Mouse (Mus musculus) heart, postnatal 25 days (tissue): ENCODE data around the gene Il10. TPM values are rescaled to one million over a fixed set of nuclear protein-coding genes. Genes with fewer than 3 reads are reported as not detected.

Experiments
- DNase-seq: peaks from one replicate; pipeline ENCODE4 v3.0.0; 2022; ENCODE audit warnings: low spot score
- intact Hi-C: fragments of 180-260 bp; cut with DNase I; formaldehyde crosslinking; loops from one replicate; pipeline ENCODE4 v1.15.1; 2025
- total RNA-seq, 2 experiments: library from RNA; stranded (reverse); gene quantifications; 2 replicates each; pipeline ENCODE4 v1.2.3; 2021

The Il10 gene
- total RNA-seq: not detected

DNA sequence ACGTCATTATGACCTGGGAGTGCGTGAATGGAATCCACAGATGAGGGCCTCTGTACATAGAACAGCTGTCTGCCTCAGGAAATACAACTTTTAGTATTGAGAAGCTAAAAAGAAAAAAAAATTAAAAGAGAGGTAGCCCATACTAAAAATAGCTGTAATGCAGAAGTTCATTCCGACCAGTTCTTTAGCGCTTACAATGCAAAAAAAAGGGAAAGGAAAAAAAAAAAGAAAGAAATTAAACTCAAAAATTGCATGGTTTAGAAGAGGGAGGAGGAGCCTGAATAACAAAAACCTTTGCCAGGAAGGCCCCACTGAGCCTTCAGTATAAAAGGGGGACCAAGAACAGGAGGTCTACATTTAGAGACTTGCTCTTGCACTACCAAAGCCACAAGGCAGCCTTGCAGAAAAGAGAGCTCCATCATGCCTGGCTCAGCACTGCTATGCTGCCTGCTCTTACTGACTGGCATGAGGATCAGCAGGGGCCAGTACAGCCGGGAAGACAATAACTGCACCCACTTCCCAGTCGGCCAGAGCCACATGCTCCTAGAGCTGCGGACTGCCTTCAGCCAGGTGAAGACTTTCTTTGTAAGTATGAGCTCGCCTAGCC lies at the start of gene Il10:
Il10 (plus strand) TSS at position 354 of the 607 bp plus-strand sequence.
- DNase-seq: no peak
- intact Hi-C loops: no loop called here

DNA sequence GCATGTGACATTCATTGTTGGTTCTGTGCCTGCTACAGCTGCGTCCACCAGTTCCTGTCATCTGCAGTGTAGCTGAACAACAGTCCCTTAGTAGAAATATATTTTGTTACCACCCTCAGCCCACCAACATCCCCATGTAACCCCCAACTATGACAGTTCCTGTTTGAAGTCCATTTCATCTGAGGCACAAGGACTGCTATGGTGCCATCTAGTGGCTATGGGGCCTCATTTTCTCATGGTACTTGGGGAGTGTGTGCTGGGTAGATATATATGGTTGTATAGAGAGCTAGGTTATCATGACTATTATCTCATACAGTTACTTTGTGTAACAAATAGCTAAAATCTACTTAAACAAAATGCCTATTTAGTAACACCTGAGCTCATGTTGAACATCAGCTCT lies 40.2 kb upstream of the Il10 start:
- intact Hi-C loops: loop anchor here (1.0 kb wide), 1 partner anchor 102 kb away; no protein-coding TSS in a partner anchor
- no peak for DNase-seq

DNA sequence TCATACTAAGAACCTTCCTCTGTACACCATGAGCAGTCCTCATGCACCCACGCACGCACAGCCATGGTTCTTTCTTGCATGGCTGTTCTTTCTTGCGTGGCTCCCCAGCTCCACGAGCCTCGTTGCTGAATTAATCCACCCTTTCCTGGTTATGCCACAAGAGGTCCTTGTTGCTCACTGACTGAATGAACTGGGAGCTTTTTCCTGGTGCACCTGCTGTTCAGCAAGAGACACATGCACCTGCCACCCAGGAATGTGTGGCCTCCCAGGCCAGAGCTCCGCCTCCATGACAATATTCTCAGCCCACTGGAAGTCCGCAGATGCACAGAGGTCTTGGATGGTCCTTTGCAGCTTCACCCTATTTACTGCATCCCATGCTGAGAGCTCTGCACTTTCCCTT lies 35.2 kb upstream of the Il10 start:
- no peak for DNase-seq
- intact Hi-C loops: loop anchor here (10.0 kb wide), 2 partner anchors 150 to 440 kb away; partner anchors contain the start of gene Dyrk3

DNA sequence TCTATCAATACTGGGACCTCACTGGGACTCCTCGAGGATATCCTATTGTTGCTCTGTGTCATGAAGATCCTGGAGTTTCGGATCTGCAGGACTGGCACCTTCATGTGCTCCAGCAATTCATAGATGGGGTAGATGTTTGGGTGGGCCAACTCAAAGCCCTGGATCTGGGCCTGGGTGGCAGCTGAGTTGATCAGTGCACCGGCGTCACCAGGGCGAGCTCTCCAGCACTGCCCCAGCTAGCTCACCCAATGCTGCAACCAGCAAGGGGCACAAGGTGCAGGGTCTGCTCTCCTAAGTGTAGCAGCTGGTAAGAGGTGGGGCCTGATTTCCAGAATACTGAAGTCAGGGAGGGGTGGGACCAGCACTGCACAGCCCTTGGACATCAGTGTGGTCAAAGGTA lies 32.6 kb upstream of the Il10 start:
- intact Hi-C loops: loop anchor here (10.0 kb wide), 2 partner anchors 148 to 442 kb away; partner anchors contain the start of gene Dyrk3
- no peak for DNase-seq

DNA sequence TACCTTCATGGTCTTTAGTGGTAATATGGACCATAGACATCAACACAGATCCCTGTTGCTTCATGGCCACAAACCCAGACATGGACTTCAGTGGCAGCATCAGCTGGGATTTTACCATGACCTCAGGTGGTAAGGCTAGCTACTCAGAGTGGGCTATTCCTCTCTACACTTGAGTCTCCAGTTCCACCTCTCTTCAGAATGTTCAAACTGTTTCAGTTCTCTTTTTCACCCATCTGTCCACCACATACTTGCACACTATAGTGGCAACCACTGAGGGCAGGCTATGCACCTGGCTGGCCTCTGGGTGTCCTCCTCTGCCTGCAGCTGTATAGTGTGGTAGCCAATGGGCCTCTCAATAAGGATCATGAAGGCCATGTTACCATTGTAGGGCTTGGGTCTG lies 32.2 kb upstream of the Il10 start:
- intact Hi-C loops: loop anchor here (10.0 kb wide), 2 partner anchors 147 to 443 kb away; partner anchors contain the start of gene Dyrk3
- DNase-seq: no peak

DNA sequence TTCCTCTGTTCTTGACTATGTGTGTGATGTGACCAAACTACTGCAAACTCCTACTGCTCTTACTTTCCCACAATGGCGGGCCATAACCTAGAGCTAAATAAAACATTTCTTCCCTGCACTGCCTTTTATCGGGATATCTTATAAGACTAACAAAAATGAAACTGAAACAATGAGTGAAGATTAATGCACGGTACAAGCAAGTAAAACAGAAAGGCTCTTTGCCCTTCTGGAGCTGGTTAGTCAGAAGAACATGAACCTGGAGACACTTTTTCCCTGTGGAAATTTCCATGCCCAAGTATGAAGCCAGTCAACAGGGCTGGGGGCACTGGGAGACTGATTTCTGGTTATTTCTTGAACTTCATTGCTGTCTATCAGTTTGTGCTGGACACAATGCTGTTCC lies 30.3 kb upstream of the Il10 start:
- no peak for DNase-seq
- intact Hi-C loops: loop anchor here (10.0 kb wide), 2 partner anchors 145 to 445 kb away; partner anchors contain the start of gene Dyrk3

DNA sequence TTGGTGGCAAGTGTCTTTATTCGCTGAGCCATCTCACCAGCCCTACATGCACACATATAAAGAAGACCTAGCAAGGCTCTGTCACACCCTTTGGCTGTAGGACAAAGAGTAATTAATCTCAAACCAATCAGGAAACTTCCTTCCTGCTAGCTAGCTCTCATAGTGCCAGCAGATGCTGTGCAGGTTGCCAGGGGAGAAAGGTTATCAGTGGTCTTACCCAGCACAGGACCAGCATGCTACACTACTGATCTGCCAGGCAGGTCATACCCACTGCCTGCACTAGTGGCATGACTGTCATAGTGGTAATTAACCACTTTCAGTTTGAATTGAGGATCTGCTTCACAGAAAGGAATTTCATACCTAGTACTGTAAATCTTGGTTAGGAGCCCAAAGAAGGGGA lies 29.2 kb upstream of the Il10 start:
- DNase-seq: no peak
- intact Hi-C loops: no loop called here

DNA sequence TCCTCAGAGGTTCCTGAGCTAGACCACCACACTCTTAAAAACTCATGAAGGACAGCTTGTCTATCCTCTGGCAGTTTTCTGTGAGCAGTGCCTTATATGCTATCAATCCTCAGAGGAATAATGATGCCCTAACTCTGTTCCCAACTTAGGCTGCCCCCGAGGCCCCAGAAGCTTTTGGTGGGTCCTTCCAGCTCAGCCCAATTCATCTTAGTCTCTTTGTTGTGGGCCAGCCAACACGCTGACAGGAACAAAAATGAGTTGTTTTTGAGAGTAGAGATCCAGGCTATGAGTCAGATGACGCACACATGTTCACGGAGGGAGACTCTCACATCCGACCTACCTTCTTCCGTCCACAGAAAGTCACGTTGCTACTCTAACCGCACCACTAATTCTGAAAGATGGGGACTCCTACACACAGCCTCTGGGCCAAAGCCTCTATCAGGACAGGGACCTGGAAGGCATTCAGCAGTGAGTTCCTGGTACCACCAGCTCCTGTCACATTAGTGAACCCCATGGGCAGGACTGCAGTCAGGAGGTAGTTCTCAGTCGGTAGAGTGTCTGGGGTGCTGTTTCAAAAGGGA lies 26.0 kb upstream of the Il10 start:
- intact Hi-C loops: no loop called here
- no peak for DNase-seq

DNA sequence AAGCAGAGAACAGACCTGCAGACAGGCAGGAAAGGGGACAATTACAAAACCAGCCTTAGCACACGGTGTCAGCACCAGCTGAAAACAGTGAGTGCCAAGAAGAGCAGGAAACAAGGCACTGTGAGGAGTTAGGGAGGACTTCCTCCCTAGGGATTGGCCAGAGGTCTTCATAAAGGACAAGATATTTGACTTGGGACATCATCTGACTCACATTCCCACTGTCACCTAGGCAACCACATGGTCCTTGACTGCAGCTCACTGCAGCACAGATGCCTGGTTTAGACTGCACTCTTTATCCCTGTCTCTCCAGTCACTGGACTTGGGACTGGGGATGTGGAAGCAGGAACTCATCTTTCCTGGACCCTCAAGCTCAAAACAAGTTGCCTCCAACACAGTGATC lies 24.1 kb upstream of the Il10 start:
- no peak for DNase-seq

DNA sequence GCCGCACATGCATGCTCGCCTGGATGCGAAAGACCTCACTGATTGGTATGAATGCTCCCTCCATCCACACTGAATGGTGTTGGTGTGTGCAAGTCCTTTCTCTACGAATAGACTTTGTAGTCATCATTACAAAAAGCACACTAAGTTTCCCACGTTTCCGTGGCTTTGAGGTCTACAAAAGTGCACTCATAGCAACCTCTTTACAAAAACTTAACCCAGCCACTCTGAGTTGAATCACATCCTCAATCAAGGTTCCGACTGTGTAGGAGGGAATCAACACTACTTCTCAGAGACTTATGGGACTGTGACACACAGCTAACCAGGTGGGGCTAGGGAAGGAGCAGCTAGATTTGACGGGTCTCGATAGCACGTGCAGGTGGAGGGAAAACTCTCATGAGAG lies 23.3 kb upstream of the Il10 start:
- intact Hi-C loops: no loop called here
- DNase-seq: no peak

More for the DNA sequence above, 24.1 kb upstream of the Il10 start:
- intact Hi-C loops: no loop called here

DNA sequence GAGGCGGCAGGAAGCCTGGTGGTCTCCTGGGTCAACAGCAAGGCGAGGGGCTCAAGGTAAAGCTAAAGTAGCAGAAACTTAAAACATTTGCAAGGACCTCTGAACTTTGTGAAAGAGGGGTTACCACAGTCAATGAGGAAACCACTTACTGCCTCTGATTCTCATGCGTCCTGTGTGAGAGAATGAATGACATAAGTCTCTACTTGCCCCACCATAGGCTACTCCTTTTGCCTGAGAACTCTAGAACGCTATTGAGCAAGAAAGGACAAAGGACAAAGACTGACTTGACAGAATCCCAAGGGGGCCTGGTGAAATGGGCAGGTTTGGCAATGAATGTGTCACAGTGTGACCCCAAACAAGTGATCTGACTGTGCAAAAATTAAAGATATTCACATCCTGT lies 22.2 kb upstream of the Il10 start:
- no peak for DNase-seq
- intact Hi-C loops: no loop called here

DNA sequence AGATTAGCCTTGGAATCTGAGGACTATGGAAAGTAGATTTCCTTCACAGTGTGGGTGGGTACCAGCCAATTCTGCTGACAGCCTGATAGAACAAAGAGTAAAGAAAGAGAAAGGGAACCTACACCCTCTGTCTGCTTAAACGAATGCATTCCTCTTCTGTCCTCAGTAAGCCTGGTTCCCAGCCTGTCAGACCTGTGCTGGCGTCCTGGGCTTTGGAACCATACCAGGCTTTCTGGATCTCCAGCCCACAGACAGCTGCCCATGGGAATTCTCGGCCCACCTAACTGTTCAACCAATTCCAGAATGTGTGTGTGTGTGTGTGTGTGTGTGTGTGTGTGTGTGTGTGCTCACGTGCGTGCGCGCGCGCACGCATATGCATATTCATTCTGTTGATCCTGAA lies 21.3 kb upstream of the Il10 start:
- DNase-seq: no peak
- intact Hi-C loops: no loop called here

DNA sequence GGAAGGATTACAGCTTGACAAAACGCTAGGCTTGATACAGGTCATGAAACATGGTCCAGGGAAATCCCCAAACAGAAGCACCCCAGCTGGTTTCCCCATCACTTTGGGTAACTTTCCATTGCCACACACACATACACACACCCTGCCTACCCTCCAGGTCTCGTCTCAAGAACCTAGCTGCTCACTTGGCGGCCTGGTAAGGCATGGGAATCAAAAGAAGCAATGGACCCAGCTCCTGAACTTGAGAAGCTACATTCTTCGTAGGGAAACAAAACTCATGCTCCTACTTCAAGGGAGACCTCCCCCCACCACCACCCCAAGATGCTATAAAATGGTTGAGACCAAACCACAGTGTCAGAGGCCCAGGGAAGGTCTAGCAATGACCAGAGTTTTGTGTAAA lies 19.9 kb upstream of the Il10 start:
- no peak for DNase-seq
- intact Hi-C loops: no loop called here

DNA sequence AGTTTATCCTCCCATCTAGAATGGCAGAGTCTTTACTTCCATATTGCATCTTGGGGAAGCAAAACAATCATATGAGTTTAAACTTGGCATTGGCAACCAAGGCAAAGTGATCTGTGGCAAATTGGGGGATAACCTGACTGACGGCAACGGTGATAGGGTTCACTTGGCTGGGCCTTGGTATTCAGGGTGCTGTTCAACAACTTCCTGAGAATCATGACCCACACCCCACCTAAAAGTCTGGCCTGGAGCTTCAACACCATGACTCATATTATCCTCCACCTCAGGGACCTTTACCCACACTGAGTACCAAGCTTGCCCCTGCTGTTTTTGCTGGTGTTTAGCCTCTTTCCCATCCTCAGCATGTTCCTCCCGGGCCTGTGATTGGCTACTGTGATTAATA lies 19.3 kb upstream of the Il10 start:
- intact Hi-C loops: no loop called here

DNA sequence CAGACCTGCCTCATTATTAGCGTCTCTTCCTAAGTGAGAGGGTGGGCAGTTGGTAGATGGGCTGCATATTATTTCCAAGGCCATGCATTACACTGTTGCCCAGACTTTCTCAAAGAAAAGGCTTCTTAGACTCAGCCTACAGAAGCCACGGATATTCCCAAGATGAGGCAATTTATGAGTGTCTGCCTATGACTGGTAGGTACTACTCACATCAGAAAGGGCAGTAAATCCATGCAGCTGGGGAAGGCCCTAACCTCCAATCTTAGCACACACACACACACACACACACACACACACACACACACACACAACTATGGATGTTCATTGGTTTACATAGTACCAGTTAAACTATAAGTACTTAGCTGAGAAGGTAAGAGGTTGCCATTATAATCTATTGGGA lies 17.1 kb upstream of the Il10 start:
- DNase-seq: no peak
- intact Hi-C loops: no loop called here

More for the DNA sequence above, 19.3 kb upstream of the Il10 start:
- DNase-seq: no peak

DNA sequence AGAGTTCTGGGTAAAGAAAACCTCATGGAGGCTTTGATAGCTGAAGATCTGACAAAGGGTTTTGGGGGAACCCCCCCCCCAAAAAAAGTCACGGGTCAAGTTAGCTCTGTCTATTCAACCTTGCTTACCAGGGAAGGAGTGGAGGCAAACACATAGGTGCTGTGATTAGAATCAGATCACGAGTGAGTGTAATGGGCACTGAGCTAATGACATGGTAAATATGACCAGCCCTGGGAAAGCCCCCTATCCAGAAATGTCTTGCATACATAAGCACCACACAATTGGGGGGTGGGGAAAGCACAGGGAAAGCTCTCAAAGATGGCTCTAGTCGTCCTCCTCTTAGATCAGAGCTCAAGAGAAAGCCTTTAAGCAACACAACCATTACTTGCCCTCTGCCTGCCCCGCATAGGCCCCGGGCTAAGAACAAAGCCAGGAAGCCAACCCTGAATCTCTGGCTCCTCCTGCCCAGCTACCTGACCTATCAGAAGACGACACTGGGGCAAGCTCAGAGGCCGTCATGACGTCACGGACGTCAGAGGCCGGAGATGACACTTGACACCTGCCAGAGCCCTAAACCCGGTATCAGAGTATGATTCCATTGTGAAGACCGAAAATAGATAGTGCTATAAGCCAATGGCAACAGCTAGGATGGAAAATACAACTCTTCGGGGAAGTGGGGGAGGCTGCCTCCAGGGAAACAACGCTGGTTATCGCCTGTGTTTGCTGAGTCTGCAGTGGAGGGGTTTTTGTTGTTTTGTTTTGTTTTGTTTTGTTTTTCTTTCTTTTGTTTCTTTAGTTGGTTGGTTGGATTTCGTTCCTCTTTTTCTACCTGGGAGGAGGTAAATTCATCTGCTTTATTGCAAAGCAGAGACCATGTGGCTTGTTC lies 16.4 kb upstream of the Il10 start:
- intact Hi-C loops: no loop called here
- DNase-seq: peak; percentile 43

DNA sequence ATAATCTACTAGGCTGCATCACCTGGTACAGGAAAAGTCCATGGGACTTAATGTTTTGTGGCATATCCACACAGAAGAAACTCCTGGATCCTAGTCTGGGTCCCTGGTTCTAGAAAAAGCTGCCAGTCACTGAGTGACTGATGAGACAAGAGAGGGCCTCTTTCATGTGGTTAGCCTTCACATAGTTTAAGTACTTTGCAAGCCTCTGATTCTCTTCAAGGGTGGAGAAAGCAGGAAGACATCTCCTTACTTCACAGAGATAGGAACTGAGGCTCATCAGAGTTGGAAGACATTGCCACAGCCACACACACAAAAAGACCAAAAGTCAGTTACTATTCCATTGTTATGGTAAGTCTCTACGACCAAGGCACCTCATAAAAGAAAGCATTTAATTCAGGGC lies 13.6 kb upstream of the Il10 start:
- intact Hi-C loops: no loop called here
- DNase-seq: no peak

DNA sequence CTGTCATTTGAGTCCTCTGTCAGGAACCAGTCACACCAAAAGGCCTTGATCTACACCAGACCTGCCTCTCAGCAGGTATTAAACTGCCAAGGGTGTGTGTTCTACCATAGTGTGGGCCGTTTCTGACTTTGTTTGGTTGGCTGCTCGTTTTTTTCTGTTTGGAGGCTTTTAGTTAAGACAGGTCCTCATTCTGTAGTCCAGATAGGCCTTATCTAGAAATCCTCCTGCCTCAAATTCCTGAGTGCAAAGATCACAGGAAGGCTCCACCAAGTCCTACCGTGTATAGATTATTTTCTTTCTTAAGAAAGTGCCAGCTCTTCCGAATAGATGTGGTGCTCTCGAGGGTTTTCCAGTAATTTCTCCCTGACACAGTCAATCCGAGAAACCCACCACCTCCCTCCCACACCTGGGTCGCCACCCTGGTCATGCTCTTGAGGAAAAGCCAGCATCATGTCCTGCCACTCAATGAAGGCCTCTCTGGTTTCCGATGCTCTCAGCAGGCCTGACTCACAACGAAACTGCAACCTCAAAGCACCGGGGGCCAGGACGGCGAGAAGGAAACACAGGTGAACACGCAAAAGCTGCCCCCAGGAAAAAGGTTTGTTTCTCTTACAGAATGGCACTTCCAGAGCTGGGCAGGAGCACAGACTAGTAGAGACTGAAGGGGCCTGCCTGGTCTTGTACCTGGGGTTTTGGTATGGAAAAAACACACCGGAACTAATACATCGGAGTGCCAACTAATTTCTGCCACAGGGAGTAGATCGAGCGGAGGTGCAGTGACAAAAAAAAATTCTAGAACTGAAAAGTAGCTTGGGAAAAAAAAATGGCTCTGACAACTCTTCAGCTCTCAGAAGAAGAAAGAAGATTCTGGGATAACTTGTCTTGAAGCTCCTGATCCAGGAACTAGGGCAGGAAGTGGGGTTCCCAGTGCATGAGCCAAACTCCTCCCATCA lies 9.2 kb upstream of the Il10 start:
- intact Hi-C loops: no loop called here
- no peak for DNase-seq

DNA sequence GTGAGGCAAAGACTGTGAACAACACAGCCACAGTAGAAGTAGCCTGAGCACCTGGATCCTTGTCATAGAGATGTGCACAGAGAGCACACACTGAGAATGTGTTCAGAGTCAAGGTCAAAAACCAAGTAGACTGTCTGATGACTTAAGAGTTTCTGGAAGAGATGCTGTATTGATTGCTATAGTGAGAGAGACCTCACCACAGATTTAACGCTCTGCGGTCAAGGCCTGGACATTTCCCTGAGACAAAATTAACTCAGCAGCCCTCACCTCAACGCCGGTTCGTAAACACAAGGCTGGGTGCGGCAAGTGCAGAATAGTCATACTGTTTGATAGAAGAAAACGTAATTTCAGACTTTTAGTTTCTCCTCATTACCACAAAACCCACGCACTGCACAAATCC lies 7.2 kb upstream of the Il10 start:
- intact Hi-C loops: no loop called here
- DNase-seq: no peak

DNA sequence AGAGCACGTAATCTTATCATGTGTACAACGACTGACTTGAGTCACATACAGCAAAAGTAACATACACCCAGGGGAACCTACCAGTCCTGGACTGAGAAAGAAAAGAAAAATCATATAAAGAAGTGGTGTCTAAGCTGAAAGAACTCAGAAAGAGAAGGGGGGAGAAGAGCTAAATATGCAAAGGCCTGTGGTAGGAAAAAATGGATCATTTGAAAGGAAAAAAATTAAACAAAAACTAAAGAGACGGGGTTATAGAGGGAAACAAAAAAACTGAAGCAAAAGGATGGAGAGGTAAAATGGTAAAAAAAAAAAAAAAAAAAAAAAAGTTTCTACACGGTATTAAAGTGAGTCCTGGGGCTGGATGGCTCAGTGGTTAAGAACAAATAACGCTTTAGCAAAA lies 5.7 kb upstream of the Il10 start:
- no peak for DNase-seq
- intact Hi-C loops: no loop called here
